Mouse (Mus musculus): ENCODE measurements around the gene Imp4.
"Not testable (repeated sequence)": the region's sequence is repeated elsewhere in the genome, so short reads cannot be mapped to it uniquely, and the experiment has no call there.

The Imp4 gene

GRCm38 (mm10) chr1:34439215-34439960 lies at the start of gene Imp4, which contains the start of gene Ccdc115:
Gene Imp4 (plus strand): TSS chr1:34439851.
Gene Ccdc115 (minus strand): TSS chr1:34439672.
- peak; percentile 99 for DNase-seq (ENCODE audit: low read depth, low spot score)

DNA sequence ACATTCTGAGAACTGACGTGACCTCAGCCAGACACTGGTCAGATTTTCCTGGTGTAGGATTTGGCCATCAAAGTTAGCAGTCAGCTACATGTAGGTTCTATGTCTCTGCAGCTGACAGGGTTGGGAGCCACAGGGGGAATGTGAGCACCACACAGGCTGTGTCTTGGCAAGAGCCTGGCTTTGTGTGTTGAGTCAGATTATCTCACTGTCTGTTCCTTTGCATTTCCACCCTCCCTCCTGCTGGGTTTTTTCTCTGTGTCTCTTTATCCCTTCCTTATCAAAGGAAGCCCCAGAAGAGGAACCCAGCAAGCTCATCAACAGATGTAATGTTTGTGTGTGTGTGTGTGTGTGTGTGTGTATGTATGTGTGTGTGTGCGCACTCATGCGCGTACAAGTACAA lies 43.3 kb upstream of the Imp4 start:
- DNase-seq (ENCODE audit: low read depth, low spot score): no peak

DNA sequence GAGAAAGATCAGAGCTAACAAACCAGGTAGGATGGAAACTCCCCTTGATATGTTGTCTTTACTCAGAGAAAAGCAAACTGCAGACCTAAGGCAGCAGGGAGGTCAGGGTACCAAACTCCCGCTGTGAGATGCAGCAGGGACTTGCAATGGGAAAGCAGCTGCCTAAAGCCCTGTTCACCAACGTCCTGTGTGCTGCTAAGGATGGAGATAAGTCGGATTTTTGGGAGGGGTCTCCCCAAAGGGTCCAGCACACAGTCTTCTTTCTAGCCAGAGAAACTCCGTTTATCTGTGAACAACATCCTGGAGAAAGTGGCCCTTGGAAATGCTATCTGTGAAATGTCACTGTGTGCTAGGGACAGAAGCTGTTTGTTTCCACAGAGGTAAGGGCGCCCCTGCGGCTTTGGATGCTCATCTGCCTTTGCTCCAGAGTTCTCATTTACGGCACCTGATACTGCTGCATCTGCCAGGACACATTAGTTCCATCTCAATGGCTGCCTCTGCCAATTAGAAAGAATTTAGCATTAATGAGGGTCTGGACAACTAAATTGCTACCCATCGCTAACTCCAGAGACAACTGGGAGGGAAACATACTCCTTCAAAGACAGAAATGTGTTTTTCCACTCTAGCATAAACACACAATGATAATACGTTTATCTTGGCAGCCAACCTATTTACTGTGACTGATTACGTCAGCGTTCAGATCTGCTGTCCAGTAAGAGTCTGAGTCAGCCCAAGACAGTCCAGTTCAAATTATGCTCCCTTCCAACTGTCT lies 40.3 kb upstream of the Imp4 start:
- peak; percentile 22 for DNase-seq (ENCODE audit: low read depth, low spot score)

DNA sequence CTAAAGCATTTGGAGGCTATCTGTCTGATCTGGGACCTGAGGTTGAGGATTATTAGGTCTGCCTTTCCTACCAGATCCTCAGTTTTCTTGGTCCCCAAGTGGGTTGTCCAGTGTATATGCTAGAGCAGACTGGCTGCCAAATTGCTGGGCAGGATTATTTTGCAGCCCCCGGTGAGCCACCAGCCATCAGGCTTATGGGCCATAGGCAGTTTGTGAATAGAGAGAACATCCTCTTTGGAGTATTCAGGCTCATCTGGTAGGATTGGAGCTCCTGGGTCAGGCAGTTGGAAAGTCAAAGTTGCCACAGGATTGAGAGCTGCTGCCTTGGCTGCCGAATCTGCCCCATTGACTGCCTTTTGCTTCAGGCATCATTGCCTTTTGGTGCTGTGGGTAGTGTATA lies 11.2 kb upstream of the Imp4 start:
- no peak for DNase-seq (ENCODE audit: low read depth, low spot score)

DNA sequence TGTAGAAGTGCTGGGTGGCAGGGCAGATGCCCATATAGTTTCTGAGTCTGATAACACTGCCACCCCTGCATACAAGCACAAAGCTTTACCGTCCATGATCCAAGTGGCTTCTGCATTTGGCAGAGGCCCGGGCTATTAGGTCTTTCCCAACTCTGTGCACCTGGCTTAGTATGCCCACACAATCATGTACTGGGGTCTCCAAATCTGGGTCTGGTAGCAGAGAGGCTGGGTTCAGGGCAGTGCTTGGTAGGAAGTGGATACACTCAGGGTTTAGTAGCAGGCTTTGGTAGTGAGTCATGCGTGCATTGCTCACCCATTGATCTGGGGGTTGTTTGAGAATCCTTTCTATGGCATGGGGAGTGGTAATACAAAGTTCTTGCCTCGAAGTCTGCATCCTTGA lies 10.4 kb upstream of the Imp4 start:
- DNase-seq (ENCODE audit: low read depth, low spot score): no peak

DNA sequence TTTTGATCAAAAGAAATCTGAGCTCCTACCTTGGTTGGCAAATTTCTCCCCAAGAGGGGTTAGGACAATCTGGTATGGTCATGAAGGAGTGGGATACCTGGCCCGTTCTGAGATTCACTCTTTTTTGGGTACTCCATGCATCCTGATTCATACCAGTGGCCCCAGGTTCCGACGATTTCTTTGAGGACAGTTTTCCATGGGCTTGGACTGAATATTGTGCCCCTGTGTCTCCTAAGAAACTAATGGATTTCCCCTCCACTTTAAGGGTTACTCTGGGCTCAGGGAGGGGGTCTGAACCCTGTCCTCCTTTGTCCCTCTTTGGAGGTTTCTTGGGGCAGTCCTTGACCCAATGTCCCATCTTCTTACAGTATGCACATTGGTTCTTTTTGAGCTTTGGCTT lies 8.7 kb upstream of the Imp4 start:
- DNase-seq (ENCODE audit: low read depth, low spot score): no peak

DNA sequence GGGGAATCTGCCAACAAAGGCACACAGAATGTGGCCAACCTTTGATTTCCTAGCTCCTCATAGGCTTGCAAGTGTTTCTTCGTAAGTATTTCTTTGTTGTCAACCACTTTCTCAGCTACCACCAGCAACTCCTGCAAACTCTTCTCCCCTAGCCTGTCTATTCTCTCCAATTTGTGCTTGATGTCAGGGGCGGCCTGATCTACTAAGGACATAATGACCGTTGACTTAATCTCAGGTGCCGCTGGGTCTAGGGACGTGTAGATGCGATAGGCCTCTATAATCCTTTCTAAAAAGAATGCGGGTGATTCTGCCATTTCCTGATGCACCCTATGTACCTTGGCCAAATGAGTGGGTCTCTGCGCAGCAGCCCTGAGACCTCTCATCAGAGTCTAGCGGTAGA lies 8.2 kb upstream of the Imp4 start:
- no peak for DNase-seq (ENCODE audit: low read depth, low spot score)

- DNase-seq (ENCODE audit: low read depth, low spot score): no peak
These were observed 7.3 kb upstream of the Imp4 start for GRCm38 (mm10) chr1:34432411-34432775.

DNA sequence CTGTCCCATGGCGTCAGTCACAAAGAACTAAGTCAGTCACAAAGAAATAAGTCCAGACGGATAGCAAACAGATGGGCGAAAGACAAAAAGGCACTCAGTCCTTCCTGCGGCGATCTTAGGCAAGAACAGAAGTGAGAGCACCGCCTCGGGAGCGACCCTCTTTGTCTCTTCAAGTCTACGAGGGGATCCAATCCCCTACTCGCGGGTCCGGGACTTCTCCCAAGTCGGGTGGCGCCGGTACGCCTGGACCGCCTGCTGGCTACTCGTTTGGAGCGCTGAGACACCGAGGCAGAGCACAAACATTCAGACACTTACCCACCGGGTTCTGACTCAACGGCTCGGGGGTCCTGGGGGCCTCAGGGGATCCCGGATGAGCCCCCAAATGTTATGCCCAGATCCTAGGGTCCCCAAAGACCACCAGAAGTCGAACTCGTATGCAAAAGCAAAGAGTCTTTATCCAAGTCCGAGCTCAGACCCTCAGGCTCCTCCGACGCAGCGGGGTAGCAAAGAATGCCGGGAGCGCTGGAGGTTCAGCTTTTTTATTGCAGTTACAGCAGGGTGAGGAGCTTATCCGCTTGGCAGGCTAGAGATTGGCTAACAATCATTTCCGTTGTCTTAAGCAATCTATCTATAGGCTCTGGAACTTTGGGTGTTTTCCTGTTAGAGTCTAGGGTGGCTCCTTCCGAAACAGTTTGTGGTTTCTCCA lies 6.7 kb upstream of the Imp4 start:
- no peak for DNase-seq (ENCODE audit: low read depth, low spot score)

- DNase-seq (ENCODE audit: low read depth, low spot score): no peak
These were observed 5.6 kb upstream of the Imp4 start for GRCm38 (mm10) chr1:34433891-34434521.

- peak; percentile 85 for DNase-seq (ENCODE audit: low read depth, low spot score)
These were observed 4.9 kb upstream of the Imp4 start for GRCm38 (mm10) chr1:34434660-34435160.

DNA sequence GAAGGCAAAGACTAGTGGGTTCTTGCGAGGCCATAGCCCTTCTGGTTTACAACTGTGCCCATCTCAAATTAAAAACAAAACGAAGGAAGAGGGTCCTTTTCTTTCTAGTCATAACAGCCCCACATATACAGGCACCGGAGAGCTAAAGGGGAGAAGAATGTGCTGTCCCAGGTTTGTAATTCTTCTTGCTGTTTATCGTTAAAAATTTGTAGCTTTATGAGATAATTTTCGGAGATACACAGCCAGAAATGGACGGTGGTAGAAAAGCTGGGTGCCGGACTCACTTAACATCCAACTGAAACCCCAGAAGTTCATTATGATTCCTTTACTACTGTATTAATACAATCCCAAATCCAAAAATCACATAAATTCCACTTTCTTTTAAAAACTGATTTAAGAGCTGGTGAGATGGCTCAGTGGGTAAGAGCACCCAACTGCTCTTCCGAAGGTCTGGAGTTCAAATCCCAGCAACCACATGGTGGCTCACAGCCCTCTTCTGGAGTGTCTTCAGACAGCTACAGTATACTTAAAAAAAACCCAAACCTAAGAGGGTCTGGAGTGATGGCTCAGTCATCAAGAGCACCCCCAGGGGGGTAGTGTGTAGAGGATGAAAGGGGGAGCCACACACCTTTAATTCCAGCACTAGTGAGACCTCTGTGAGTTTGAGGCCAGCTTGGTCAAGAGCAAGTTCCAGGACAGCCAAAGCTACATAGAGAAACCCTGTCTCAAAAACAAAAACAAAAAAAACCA lies 4.1 kb upstream of the Imp4 start:
- no peak for DNase-seq (ENCODE audit: low read depth, low spot score)

- DNase-seq (ENCODE audit: low read depth, low spot score): no peak
These were observed 3.3 kb upstream of the Imp4 start for GRCm38 (mm10) chr1:34436374-34436773.

DNA sequence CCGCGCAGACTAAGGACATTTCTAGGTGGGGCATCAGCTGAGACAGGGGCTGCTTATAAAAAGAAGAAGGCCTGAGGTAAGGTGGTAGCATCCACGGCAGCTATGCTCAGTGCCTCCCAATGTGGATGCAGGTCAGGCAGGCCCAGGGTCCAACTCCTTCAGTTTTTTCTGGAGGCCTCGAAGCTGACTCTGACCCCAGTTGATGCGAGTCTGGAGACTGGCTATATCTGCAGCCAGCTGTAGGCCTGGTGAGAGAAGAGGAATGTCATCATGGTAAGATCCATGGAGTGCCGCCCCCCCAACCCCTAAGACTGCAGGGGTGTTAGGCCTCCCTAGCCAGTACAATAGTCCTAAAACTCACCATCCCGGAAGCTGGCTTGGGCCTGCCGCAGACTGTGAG lies 2.3 kb upstream of the Imp4 start:
- not testable (repeated sequence) for DNase-seq (ENCODE audit: low read depth, low spot score)

DNA sequence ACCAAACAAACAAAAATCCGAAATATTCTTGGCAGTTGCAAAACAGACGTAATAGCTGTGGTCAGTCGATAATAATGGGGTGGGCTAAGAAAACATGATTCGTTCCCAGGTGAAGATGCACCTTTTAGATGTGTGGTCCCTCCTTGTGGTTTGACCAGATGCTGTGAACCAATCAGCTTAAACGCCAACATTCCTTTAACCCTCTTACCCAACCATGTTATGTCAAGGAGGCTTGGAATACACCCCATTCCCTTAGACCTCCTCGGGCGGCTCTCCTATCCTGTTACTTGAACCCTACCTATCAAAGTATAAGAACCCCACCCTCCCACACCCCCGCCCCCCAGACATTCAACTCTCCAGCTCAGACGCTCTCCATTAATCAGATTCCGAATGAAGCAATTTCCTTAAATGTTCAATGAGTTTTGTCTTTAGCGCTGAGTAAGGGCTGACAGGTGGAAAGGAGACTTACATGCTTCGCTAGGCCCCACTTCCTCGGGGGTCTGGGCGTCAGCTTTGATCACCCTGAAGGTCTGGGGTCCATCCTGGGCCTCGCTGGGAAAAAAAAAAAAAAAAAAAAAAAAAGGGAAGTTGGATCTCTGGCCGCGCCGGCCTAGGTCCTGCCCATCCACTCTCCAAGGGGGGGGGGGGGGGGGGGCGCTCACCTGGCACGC lies 1.1 kb upstream of the Imp4 start:
- DNase-seq (ENCODE audit: low read depth, low spot score): no peak

DNA sequence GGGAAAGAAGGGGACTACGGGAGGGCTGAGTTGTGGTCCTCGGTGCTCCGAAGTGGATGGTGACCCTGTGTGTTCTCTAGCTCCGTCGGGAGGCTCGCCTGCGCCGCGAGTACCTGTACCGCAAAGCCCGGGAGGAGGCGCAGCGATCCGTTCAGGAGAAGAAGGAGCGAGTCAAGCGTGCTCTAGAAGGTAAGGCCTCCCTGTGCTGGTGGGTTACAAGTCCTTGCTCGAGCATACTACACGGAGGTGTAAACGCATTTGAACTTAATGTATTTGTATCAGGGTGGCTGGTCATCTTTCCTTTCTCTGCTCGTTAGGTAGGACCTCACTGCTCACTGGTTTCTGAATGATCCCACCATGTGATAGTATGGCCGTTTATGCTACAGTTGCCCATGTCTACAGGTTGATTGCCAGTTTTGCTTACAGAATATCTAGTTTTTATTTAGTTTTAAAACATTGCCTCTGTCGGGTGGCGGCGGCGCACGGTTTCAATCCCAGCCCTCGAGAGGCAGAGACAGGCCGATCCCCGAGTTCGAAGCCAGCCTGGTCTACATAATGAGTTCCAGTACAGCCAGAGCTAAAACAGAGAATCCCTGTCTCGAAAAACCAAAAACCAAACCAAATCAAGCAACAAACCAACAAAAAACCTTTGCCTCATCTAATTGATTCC lies 445 bp downstream of the Imp4 start:
- no peak for DNase-seq (ENCODE audit: low read depth, low spot score)

DNA sequence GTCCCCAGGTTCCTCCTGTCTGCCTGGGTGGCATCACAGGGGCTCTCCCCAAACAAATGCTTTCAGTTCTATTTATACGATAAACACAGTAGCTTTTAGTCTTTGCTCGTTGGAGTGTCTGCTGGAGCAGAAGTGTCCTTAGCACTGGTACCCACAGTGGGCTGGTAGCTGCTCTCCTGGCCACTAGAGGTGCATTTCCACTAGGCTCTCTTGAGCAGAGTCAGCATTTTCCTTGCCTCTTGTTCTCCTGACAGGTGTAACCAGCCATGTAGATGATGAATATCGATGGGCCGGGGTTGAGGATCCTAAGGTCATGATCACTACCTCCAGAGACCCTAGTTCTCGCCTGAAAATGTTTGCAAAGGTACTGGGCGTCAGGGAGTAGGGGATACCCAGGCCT lies 3.5 kb downstream of the Imp4 start:
- DNase-seq (ENCODE audit: low read depth, low spot score): no peak

- no peak for DNase-seq (ENCODE audit: low read depth, low spot score)
These were observed 18.8 kb downstream of the Imp4 start for GRCm38 (mm10) chr1:34458431-34458830.

DNA sequence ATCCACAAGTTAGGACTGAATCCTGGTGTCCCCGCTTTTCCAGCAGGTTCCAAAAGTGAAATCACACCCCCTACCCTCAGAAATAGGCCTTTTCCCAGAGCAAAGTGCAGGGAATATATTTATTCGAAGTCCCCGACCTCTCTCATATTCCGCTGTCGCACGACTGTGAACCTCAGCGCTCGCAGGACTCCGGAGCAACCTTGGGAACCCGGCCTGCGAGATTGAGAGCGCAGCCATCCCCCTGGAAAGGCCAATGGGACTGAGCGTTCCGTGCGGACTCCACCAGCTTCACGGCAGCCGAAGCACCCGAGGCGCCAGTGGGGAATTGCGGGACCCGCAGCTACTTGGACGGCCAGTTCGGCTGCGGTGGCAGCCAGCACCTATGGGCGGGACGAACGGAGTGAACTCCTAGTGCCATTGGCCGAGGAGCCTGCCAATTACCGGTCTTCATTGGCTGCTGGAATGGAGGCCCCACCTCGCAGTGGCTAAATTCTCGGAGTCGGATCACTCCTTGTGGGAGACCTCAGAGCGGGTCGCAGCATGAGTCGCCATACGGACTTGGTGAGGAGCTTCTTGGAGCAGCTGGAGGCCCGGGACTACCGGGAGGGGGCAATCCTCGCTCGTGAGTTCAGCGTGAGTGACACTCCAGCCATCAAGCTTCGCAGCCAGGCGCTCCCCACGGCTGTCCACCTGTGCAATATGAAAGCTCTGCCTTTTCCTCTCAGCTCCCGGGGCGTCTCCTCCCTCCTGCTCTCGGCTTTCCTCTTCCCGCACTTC lies 19.8 kb downstream of the Imp4 start, which contains the start of gene Ptpn18:
Ptpn18 (plus strand) TSS at position 479 of the 777 bp plus-strand sequence.
- DNase-seq (ENCODE audit: low read depth, low spot score): peak; percentile 87

Measured in retina, adult 2 months (tissue).